In genomic region chr2:57301539-57301938, GRCm38 (mm10) we compare ENCODE assay signal across 9 mouse cellular contexts.
DNase-seq lines count a peak whose midpoint lies in the region; ATAC-seq and TF ChIP-seq lines count a peak whose summit lies in the region.
"Had no signal": no experiment of that assay in that cellular context is flagged by ENCODE, and none has a peak within 500 bp of the region (broad histone marks: within the 10 kb centered on the region; RNA-seq: fewer than 3 reads in every experiment).

No protein-coding gene starts in this region.

- H3K27ac ChIP-seq in gastrocnemius, adult 2 months, result peak overlapping the region; percentile 84
- H3K27ac ChIP-seq in CH12.LX (ENCODE audit: insufficient read depth, low read depth), result no peak overlapping the region
- no peak overlapping the region for H3K27ac ChIP-seq in forebrain, postnatal 0 days (ENCODE audit: low read depth, low read length)
- no peak overlapping the region for H3K27ac ChIP-seq in kidney, postnatal 0 days
- H3K27ac ChIP-seq in left cerebral cortex, adult 2 months, result no peak overlapping the region
- H3K27ac ChIP-seq: lung, embryonic 15.5 days had no signal

- no peak for TF ChIP-seq POLR2A in CH12.LX (IDR thresholded peaks at IDR 0.05; ENCODE audit: low read depth, low read length)

- in situ Hi-C loops in CH12.LX (cut with MboI; ENCODE audit: low pct_ligation_motif_present, low pct_unique_long_range_greater_than_20kb, low sequenced_read_pairs), result no loop called here

- dilution Hi-C loops in CH12.LX (cut with MboI; ENCODE audit: extremely low pct_ligation_motif_present, extremely low pct_unique_long_range_greater_than_20kb, low sequenced_read_pairs), result no loop called here

- H3K27me3 ChIP-seq in CH12.LX (replicated peaks), result no peaks in the 10 kb centered on the region
- no peaks in the 10 kb centered on the region for H3K27me3 ChIP-seq in forebrain, postnatal 0 days (ENCODE audit: insufficient read depth, low read length)
- H3K27me3 ChIP-seq in kidney, postnatal 0 days (ENCODE audit: insufficient read depth, low read length), result no peaks in the 10 kb centered on the region
- H3K27me3 ChIP-seq: lung, embryonic 15.5 days had no signal

- H3K36me3 ChIP-seq in CH12.LX (replicated peaks in 1 of 2; ENCODE audit: control insufficient read depth in 1 of 2, insufficient read depth in 1 of 2, low read length in 1 of 2), result peaks cover 2 to 14% of the 10 kb centered on the region in 2 experiments
- H3K36me3 ChIP-seq in forebrain, postnatal 0 days (ENCODE audit: insufficient read depth), result no peaks in the 10 kb centered on the region
- no peaks in the 10 kb centered on the region for H3K36me3 ChIP-seq in kidney, postnatal 0 days (ENCODE audit: insufficient read depth, low read length)
- H3K36me3 ChIP-seq: lung, embryonic 15.5 days had no signal

- H3K4me1 ChIP-seq in CH12.LX (ENCODE audit: control insufficient read depth in 1 of 2, insufficient read depth in 2 of 2), result peaks cover 17 to 48% of the 10 kb centered on the region in 2 experiments
- no peaks in the 10 kb centered on the region for H3K4me1 ChIP-seq in forebrain, postnatal 0 days (ENCODE audit: insufficient read depth)
- no peaks in the 10 kb centered on the region for H3K4me1 ChIP-seq in kidney, postnatal 0 days (replicated peaks; ENCODE audit: insufficient read depth, low read length)
- H3K4me1 ChIP-seq: lung, embryonic 15.5 days had no signal

- peak; percentile 85 for DNase-seq in gastrocnemius, adult 2 months
- no peak for DNase-seq in gastrocnemius, postnatal 4 days (ENCODE audit: low spot score in 2 of 2)
- peak; percentile 33 for DNase-seq in CH12.LX (ENCODE audit: extremely low read depth)
- no peak for DNase-seq in forebrain, postnatal 0 days
- no peak for DNase-seq in kidney, postnatal 0 days (ENCODE audit: low spot score)
- DNase-seq in yolk sac, embryonic 10.5 days (ENCODE audit: low spot score), result no peak
- DNase-seq in cerebellum, postnatal 36 days, result no peak
- no peak for DNase-seq in left cerebral cortex, adult 2 months (ENCODE audit: extremely low spot score in 1 of 2, low spot score in 2 of 2)

- H3K4me2 ChIP-seq in CH12.LX (ENCODE audit: insufficient read depth, low read depth, poor library complexity, severe bottlenecking), result peak overlapping the region; percentile 32
- no peak overlapping the region for H3K4me2 ChIP-seq in forebrain, postnatal 0 days (ENCODE audit: low read depth)
- no peak overlapping the region for H3K4me2 ChIP-seq in kidney, postnatal 0 days (ENCODE audit: low read length)
- H3K4me2 ChIP-seq: lung, embryonic 15.5 days had no signal

- TF ChIP-seq CTCF in gastrocnemius, adult 2 months (IDR thresholded peaks at IDR 0.05), result no peak
- TF ChIP-seq CTCF in CH12.LX (conservative IDR thresholded peaks at IDR 0.05 in 1 of 2, IDR thresholded peaks at IDR 0.05 in 1 of 2; ENCODE audit: low read depth in 2 of 2, low read length in 2 of 2), result no peak
- TF ChIP-seq CTCF in forebrain, postnatal 0 days (IDR thresholded peaks at IDR 0.05; ENCODE audit: low read depth), result no peak
- TF ChIP-seq CTCF in kidney, postnatal 0 days (IDR thresholded peaks at IDR 0.05; ENCODE audit: low read depth), result no peak
- no peak for TF ChIP-seq CTCF in left cerebral cortex, adult 2 months (IDR thresholded peaks at IDR 0.05)

- no peaks in the 10 kb centered on the region for H3K79me2 ChIP-seq in CH12.LX (replicated peaks; ENCODE audit: control insufficient read depth, extremely low read depth, insufficient read depth, poor library complexity, severe bottlenecking)

- TF ChIP-seq EP300 in CH12.LX (IDR thresholded peaks at IDR 0.05; ENCODE audit: low read length), result no peak

- 26% methylated on average over 3 of the region's 3 CpGs for WGBS in forebrain, postnatal 0 days
- 29% methylated on average over 3 of the region's 3 CpGs for WGBS in kidney, postnatal 0 days

- no peak for TF ChIP-seq RAD21 in CH12.LX (IDR thresholded peaks at IDR 0.05; ENCODE audit: low read depth, low read length)

- ATAC-seq in forebrain, postnatal 0 days, result peak; percentile 55
- peak; percentile 82 for ATAC-seq in kidney, postnatal 0 days (replicated peaks; ENCODE audit: low FRiP score, low read depth)

- intact Hi-C loops in gastrocnemius, adult 2 months (cut with DNase I), result loop anchor here (10.0 kb wide), 1 partner anchor 67 kb away; the partner anchor contains the start of gene Gpd2
- intact Hi-C loops in left cerebral cortex, adult 2 months (cut with DNase I), result no loop called here

- H3K9ac ChIP-seq in CH12.LX (ENCODE audit: insufficient read depth, low read depth), result no peak overlapping the region
- no peak overlapping the region for H3K9ac ChIP-seq in forebrain, postnatal 0 days
- H3K9ac ChIP-seq in kidney, postnatal 0 days (ENCODE audit: low read depth, low read length), result no peak overlapping the region
- H3K9ac ChIP-seq: lung, embryonic 15.5 days had no signal

- no peak overlapping the region for H3K4me3 ChIP-seq in gastrocnemius, adult 2 months
- H3K4me3 ChIP-seq in CH12.LX (replicated peaks in 1 of 3; ENCODE audit: low read depth in 2 of 3, low read length in 2 of 3, poor library complexity in 1 of 3), result no peak overlapping the region
- no peak overlapping the region for H3K4me3 ChIP-seq in forebrain, postnatal 0 days (ENCODE audit: low read depth, low read length)
- no peak overlapping the region for H3K4me3 ChIP-seq in kidney, postnatal 0 days (replicated peaks; ENCODE audit: low read depth, low read length)
- H3K4me3 ChIP-seq in left cerebral cortex, adult 2 months, result no peak overlapping the region
- H3K4me3 ChIP-seq: lung, embryonic 15.5 days had no signal

- no peaks in the 10 kb centered on the region for H3K9me3 ChIP-seq in CH12.LX (replicated peaks; ENCODE audit: low read length)
- H3K9me3 ChIP-seq in forebrain, postnatal 0 days (ENCODE audit: low read length), result no peaks in the 10 kb centered on the region
- H3K9me3 ChIP-seq in kidney, postnatal 0 days (replicated peaks; ENCODE audit: low read length), result no peaks in the 10 kb centered on the region
- H3K9me3 ChIP-seq: lung, embryonic 15.5 days had no signal

TF ChIP-seq in CH12.LX, 34 proteins besides CTCF, POLR2A, EP300 and RAD21:
- TF ChIP-seq CHD2 (IDR thresholded peaks at IDR 0.05; ENCODE audit: low read length) (no peak), ETS1 (conservative IDR thresholded peaks at IDR 0.05; ENCODE audit: low read depth, low read length) (no peak; the same call in 1 of the 2 replicates), BHLHE40 (IDR thresholded peaks at IDR 0.05; ENCODE audit: low read depth, low read length) (peak; percentile 80), ZKSCAN1 (IDR thresholded peaks at IDR 0.05; ENCODE audit: borderline replicate concordance, low read depth, low read length) (no peak), ZNF384 (IDR thresholded peaks at IDR 0.05; ENCODE audit: low read depth, low read length) (no peak), MAZ (IDR thresholded peaks at IDR 0.05; ENCODE audit: low read depth, low read length) (peak; percentile 61; the same call in 1 of the 2 replicates), MAFK (IDR thresholded peaks at IDR 0.05; ENCODE audit: insufficient replicate concordance, low read length) (no peak), GABPA (IDR thresholded peaks at IDR 0.05; ENCODE audit: insufficient replicate concordance, low read depth, low read length) (no peak), IRF4 (IDR thresholded peaks at IDR 0.05; ENCODE audit: low read depth, low read length) (peak; percentile 66), USF1 (IDR thresholded peaks at IDR 0.05; ENCODE audit: low read depth, low read length) (peak; percentile 50), SIN3A (IDR thresholded peaks at IDR 0.05; ENCODE audit: low read length) (no peak), CHD1 (IDR thresholded peaks at IDR 0.05; ENCODE audit: low read depth, low read length) (no peak), NRF1 (IDR thresholded peaks at IDR 0.05; ENCODE audit: low read depth, low read length) (no peak), ZMIZ1 (IDR thresholded peaks at IDR 0.05; ENCODE audit: low read depth, low read length) (no peak), POLR2AphosphoS2 (IDR thresholded peaks at IDR 0.05; ENCODE audit: low read depth, low read length) (no peak), RCOR1 (conservative IDR thresholded peaks at IDR 0.05; ENCODE audit: low read depth, low read length) (0 out of 2 replicates have a peak, but pooled peaks have one; percentile 20), MEF2A (IDR thresholded peaks at IDR 0.05; ENCODE audit: borderline replicate concordance, low read depth, low read length) (no peak; the same call in 1 of the 2 replicates), MXI1 (IDR thresholded peaks at IDR 0.05; ENCODE audit: low read depth, low read length) (peak; percentile 68; the same call in 1 of the 2 replicates), JUN (IDR thresholded peaks at IDR 0.05; ENCODE audit: insufficient read depth, low read depth, low read length) (no peak), MAX (IDR thresholded peaks at IDR 0.05; ENCODE audit: low read length) (0 out of 2 replicates have a peak, but pooled peaks have one; percentile 20), KAT2A (IDR thresholded peaks at IDR 0.05; ENCODE audit: insufficient replicate concordance, low read length) (no peak), MYC (IDR thresholded peaks at IDR 0.05; ENCODE audit: low read depth, low read length) (no peak)

Comparison
In these comparisons a context has a peak if more than half of its experiments do, and no peak if none do; other contexts are left out.
1. DNase-seq: peak in gastrocnemius, adult 2 months (single experiment) and CH12.LX (single experiment); none in gastrocnemius, postnatal 4 days (0 of 2), forebrain, postnatal 0 days (single experiment), kidney, postnatal 0 days (single experiment), yolk sac, embryonic 10.5 days (single experiment), cerebellum, postnatal 36 days (0 of 2) and left cerebral cortex, adult 2 months (0 of 2).